Mouse (Mus musculus) gastrocnemius, postnatal 4 days (tissue): Measurements from ENCODE around the gene Nrg4. TPM values are rescaled to one million over a fixed set of nuclear protein-coding genes. Genes with fewer than 3 reads are reported as not detected.

Source experiments
- DNase-seq, 2 experiments: peaks; one replicate each; pipeline ENCODE4 v3.0.0; 2021 to 2022; ENCODE audit warnings: low spot score in 2 of 2, mixed read lengths in 2 of 2
- total RNA-seq, 2 experiments: library from RNA; stranded (reverse); gene quantifications; 2 replicates each; pipeline ENCODE4 v1.2.3; 2021

The Nrg4 gene
- total RNA-seq, 2 experiments from 2014 or later = 1.5 to 1.6 TPM

DNA sequence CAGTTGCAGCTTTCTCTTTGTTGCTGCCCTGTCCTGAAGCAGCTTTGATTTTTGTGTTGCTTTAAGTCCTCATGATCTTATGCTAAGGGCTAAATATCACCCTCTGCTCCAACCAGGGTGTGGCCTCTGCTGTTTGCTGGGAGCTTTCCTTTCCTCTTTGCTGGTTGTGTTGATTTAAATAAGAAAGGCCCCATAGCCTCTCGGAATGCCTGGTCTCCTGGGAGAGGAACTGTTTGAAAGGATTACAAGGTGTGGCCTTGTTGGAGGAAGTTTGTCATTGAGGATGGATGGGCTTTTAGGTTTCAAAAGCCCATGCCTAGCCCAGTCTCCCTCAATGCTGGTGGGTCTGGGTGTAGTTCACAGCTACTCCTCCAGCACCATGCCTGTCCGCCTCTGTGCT is 110.6 kb downstream of the Nrg4 start:
- DNase-seq = no peak

DNA sequence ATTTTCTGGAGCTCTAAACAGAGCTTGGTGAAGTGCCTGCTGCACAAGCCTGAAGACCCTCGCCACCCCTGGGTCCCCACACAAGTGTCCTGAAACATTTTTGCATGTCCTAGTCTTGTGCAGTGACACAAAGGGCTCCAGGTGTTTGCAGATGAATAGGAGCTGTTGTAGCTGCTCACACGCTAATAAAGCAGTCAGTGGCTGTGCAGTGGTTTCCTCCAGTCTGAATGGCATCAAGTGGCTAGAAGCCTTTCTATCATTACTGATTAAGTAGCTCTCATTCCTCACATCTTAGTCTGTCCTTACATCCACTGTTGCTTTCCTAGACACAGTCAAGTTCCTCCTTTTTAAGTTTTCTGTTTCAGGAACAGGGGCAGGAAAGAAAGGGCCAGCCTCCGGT is 111.0 kb downstream of the Nrg4 start:
- no peak for DNase-seq

DNA sequence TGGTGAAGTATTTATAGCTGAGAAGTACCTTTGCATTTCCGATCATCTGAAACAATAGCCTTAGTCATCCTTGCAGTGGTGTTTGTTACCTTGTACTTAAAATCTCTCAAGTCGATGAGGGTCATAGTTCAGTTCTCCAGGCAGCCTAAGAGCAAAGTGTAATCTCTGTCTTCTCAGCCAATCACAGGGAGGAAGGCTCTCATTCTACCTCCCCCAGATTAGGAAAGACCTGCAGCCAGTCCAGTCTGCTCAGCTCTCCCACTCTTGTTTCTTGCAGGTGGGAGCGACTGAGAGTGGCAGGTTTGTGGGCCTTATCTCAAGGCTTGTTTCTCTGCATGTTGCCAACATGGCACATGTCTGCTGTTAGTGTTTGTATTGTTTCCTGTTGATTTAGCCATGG is 111.6 kb downstream of the Nrg4 start:
- no peak for DNase-seq

DNA sequence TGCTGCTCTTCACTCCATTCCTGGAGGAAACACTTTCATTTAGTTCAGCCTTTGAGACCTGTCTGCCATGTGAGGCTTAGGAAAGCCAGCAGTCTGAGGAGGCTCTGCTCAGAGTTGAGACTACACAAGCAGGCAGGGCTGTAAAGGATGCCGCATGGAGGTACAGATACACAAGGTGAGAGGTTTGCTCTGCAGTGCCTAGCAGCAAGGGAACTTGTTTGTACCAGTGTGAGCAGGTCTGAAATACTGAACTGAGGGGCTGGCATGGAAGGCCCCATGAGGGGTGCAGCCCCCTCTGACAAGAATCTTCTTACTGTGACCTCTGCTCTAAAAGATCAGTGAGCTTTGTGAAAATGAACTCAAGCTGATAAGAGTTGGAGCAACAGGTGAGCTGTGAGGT is 113.2 kb downstream of the Nrg4 start:
- no peak for DNase-seq

DNA sequence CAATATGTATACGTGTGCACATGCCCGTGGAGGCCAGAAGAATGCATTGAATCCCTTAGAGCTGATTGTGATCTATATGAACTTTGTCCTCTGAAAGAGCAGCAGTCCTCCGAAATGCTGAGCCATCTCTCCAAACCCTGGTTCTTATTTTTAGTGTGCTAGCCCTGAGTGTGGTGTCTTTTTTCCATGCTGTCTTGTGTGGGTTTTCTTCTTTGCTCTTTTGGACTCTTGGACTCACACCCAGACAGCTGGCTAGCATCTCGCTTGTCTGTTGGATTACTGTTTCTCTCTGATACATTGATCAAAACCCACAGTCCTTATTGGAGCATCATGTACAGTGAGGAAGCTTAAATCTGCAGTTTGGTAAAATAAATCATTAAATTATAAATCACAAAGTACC is 115.0 kb downstream of the Nrg4 start:
- DNase-seq = no peak

DNA sequence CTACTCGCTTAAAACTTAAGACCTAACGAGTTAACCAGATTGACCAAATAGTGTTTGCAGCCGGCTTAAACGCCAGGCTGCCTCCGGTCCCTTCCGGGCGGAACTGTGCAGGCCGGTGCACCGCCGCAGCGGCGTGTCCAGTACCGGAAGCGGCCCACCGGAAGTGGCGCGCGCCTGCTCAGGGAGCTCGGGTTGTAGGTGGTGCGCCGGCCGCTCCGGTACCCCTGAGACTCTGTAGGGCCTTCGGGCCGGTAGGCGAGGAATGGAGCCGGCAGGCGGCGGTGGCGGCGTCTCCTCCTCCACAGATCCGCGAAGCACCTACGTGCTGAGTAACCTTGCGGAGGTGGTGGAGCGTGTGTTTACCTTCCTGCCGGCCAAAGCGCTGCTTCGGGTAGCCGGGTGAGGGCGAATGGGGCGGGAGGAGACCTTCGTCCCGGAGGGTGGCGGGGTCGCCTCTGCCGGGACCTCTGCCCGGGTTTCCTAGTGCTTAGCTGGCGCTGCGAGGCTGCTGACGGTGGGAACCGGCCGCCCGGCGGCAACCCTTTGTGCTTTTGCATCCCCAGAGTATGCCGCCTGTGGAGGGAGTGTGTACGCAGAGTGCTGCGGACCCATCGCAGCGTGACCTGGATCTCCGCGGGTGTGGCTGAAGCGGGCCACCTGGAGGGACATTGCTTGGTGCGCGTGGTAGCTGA is 117.7 kb downstream of the Nrg4 start, which contains the start of gene Fbxo22:
Gene Fbxo22 (plus strand): TSS at position 136 of the 692 bp plus-strand sequence.
- DNase-seq = peak; percentile 76 to 87

DNA sequence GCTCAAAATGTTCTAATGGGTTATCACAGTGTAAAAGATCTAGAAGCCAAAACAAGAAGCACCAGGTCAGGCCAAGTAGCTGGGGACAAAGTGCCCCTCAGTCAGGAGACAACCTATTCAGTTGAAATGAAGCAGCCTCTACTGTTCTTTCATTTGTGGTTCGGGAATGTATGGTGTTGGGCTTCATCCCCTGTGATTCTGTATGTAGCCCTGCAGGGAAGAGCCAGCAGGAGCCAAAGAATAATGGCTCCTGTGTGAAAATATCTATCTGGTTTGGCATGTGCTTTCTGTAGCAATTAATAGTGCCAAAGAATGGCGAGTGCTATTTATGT is 118.2 kb downstream of the Nrg4 start:
- no peak for DNase-seq

DNA sequence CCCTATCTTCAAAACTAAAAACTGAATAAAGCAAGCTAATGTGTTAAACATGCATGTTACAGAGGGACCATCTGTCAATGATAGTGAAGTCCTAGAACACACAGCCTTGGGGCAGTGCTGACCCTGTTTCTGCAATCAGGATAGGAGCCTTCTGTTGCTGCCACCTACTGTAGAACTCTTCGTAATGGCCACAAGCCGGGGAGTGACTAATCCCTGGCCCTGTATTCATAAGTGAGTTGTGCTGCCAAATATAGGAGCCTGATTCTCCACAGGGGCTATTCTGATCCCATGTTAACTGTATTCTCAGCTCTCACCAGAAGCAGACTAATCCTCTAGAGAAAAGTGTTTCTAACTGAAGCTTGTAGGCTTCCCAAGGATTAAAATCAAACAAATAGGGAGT is 127.3 kb downstream of the Nrg4 start:
- no peak for DNase-seq

DNA sequence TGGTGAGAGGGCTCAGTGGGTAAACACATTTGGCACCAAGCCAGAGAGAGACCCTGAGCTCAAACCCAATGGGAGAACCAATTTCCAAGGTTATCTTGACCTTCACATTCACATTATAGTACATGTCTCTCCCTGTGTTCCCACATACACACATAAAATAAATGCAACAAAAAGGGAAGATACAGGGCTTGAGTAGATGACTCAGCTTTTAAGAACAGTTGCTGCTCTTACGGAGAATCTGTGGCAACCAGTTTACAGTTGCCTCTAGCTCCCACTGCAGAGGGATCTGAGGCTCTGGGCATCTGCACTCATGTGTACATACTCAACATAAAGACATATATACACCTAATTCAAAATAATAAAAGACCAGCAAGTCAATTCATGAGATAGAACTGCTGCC is 128.4 kb downstream of the Nrg4 start:
- no peak for DNase-seq

DNA sequence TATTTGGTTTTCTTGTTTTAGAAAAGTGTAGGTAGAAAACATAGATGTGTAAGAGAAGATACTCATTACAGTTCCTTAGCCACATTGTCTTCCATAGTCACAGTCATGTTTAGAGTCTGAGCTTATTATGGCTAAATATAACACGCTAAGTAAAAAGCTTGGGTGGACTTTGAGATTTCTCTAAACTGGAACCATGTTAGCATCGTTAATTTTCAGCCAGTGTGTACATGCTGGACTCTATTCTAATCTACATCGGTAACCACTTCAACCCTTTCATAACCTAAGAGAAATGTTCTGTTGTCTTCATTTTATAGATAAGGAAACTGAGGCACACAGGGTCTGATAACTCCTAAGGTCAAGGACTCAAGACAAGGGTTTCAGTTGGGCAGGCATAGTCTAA is 130.8 kb downstream of the Nrg4 start:
- DNase-seq = no peak

DNA sequence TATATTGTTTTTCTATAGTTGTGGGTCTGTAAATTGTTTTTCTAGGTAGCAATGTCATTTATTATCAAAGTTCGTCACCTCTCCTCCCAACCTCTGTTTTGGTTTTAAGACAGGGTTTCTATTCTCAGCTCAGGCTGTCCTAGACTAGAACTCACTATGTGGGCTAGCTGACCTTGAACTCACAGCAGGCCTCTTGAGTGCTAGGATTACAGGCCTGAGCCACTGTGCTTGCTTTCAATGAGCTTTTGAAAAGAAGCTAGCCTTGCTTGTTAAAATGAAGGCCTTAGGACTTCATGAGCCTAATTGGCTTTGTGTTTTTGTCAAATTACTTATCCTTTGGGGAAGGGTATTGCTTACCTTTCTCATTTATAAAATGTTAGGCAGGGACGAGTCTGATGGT is 152.4 kb downstream of the Nrg4 start:
- no peak for DNase-seq

DNA sequence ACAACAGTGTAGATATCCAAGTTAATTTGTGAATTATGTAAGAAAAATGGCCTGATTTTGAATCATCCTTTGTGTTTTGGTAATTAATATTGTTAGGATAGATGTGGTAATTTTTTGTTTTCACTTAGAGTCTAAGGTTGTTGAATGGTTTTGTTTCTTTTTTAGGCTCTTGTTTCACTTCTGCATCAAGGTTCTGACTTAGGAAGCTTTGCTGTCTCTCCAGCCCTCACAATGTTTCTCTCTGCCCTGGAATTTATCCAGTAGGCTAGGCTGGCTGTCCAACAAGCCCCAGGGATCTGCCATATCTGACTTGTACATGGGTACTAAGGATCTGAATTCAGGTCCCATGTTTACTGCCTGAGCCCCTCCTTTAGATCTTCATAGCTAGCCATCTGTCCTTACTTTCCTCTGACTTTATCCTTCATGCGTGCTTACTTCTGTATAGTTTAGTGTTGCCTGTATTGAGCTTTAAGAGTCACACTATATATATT is 154.4 kb downstream of the Nrg4 start:
- no peak for DNase-seq

DNA sequence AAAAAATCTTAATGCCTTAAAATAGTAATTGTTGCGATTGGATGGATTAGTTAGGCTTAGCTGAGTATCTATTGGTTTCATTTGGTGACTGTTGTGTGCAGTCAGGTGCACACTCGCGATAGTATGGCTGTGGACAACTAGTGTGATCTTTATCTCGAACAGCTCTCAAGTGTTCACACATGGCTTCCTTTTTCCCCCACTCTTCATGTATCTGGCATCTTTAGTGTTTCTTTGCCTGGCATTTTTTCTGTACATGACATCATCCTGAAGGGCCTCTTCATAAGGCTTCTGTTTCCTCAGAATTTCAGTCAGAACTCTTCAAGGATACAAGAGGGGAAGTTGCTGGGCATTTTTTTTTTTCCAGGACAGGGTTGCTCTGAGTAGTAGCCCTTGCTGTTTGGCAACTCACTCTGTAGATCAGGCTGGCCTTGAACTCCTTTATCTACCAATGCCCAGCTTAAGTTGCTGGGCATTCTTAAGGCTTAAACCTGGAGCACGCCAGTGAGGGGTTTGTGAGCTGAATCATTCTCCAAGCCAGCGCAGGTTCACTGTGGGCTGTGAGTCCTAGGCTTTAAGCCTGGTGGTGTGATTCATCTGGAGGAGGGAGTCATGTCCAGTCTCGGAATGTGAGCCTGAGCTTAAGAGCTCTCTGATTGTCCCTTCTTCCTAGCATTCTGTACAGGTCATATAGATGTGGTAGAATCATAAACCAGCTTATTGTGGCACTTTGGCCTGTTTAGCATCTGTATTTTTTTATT is 155.8 kb downstream of the Nrg4 start:
- no peak for DNase-seq

Other genes with a start within 250 kb of the Nrg4 start
- 10 to 100 TPM; 26.7 to 27.2 TPM for gene Ube2q2, start 178.0 kb downstream of the Nrg4 start, total RNA-seq
- 10 to 100 TPM; 21.0 to 23.9 TPM for gene Fbxo22, start 117.9 kb downstream of the Nrg4 start, total RNA-seq
- gene Tmem266, start 69 bp upstream of the Nrg4 start, total RNA-seq = under 1 TPM; 0.44 to 0.74 TPM
- 100 to 1,000 TPM; 212 to 213 TPM for gene Etfa, start 185.4 kb upstream of the Nrg4 start, total RNA-seq
- not detected for gene Isl2, start 211.8 kb upstream of the Nrg4 start, total RNA-seq